Mouse (Mus musculus) hindbrain, embryonic 14.5 days (tissue): ENCODE data around the gene Tnfsf12. TPM values are rescaled to one million over a fixed set of nuclear protein-coding genes. Genes with fewer than 3 reads are reported as not detected.

Experiments
- ATAC-seq: fragments of 200-750 bp; cut with Nextera tagmentation; 2 replicates; pipeline ENCODE4 v1.8.0; 2017; ENCODE audit warnings: moderate number of reproducible peaks, mild to moderate bottlenecking, moderate TSS enrichment, moderate library complexity; ENCODE audit not compliant: low FRiP score
- DNase-seq: peaks from one replicate; pipeline ENCODE4 v3.0.0-alpha.2; 2015; ENCODE audit warnings: low spot score
- H3K27ac ChIP-seq: fragments of 300-500 bp; sonication (generic); 2 replicates; pipeline ENCODE4 v1.5.1; 2014; ENCODE audit warnings: mild to moderate bottlenecking, moderate library complexity
- H3K27me3 ChIP-seq: fragments of 300-500 bp; sonication (generic); 2 replicates; pipeline ENCODE4 v1.6.1; 2014; ENCODE audit warnings: mild to moderate bottlenecking, low read length, mixed read lengths; ENCODE audit not compliant: control insufficient read depth, insufficient read depth
- H3K36me3 ChIP-seq: fragments of 300-500 bp; sonication (generic); replicated peaks from 2 replicates; pipeline ENCODE4 v1.6.1; 2014; ENCODE audit not compliant: control insufficient read depth, insufficient read depth
- H3K4me1 ChIP-seq: fragments of 300-500 bp; sonication (generic); replicated peaks from 2 replicates; pipeline ENCODE4 v1.6.1; 2014; ENCODE audit warnings: antibody characterized with exemption, low read length, mixed read lengths; ENCODE audit not compliant: control insufficient read depth, insufficient read depth
- H3K4me2 ChIP-seq: fragments of 300-500 bp; sonication (generic); replicated peaks from 2 replicates; pipeline ENCODE4 v1.6.1; 2014; ENCODE audit warnings: mild to moderate bottlenecking, moderate library complexity
- H3K4me3 ChIP-seq: fragments of 300-500 bp; sonication (generic); replicated peaks from 2 replicates; pipeline ENCODE4 v1.5.1; 2014; ENCODE audit warnings: mild to moderate bottlenecking, low read length
- H3K9ac ChIP-seq: fragments of 300-500 bp; sonication (generic); 2 replicates; pipeline ENCODE4 v1.6.1; 2014
- H3K9me3 ChIP-seq: fragments of 300-500 bp; sonication (generic); 2 replicates; pipeline ENCODE4 v1.6.1; 2016; ENCODE audit warnings: low read length; ENCODE audit not compliant: control insufficient read depth
- WGBS: fragments of 180-500 bp; shearing (Covaris S2); extraction: QIAGEN DNeasy Blood & Tissue Kit; methylation state at CpG from one replicate; pipeline ENCODE4 v1.1.7; 2014; 5-methylcytosine and 5-hydroxymethylcytosine counted together
- polyA plus RNA-seq: library from polyadenylated mRNA; unstranded; fragments of >200 nt; fragmentation: Nextera tagmentation; extraction: Ambion mirVana; gene quantifications from 2 replicates; pipeline ENCODE4 v1.2.1, GENCODE M21; 2014

The Tnfsf12 gene
- polyA plus RNA-seq, 1 experiment from 2014 or later = 4.2 TPM

DNA sequence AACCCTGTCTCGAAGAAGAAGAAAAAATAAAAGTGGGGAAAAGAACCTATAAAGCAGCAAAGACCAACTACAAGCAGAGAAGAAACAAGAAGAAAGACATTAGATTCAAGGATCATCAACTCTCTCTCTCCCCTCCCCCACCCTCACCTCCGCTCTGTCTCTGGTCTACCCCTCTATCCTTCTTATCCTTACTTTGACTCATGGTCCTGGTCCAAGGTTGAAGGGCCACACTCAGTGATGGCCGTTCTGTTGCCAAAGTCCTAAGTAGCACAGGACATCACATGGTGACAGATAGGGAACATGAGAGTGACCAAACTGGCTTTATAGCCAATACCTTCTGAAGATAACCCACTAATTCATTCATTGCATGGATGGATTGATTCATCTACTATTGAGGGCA lies 1.7 kb upstream of the Tnfsf12 start:
- no peaks in the 10 kb centered on the region for H3K9me3 ChIP-seq
- H3K9ac ChIP-seq = no peak overlapping the region
- DNase-seq = no peak
- peaks cover 3% of the 10 kb centered on the region; the same call in 1 of the 2 replicates for H3K4me1 ChIP-seq
- WGBS = 93% methylated on average over 3 of the region's 3 CpGs
- no peaks in the 10 kb centered on the region for H3K27me3 ChIP-seq
- H3K27ac ChIP-seq = no peak overlapping the region
- ATAC-seq = no peak
- no peak overlapping the region for H3K4me3 ChIP-seq
- no peaks in the 10 kb centered on the region for H3K36me3 ChIP-seq
- no peak overlapping the region for H3K4me2 ChIP-seq

DNA sequence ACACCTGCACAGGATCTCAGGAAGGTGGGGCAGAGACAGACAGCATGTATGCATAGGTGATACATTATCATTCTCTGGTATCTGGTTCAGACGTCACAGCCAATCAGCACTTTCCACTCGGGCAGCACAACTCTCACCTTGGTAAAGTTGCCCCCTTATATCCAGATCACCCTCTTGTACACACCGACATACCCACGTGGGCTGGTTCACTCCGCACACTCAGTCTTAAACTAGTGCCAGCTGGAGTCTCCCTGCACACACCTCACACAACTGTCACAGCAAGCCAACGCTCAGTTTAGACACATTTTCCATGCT lies 646 bp downstream of the Tnfsf12 start:
- Histone ChIP-seq H3K9me3 (no peaks in the 10 kb centered on the region), H3K9ac (peak overlapping the region; percentile 74), H3K4me1 (peaks cover 3% of the 10 kb centered on the region; the same call in 1 of the 2 replicates), H3K27me3 (no peaks in the 10 kb centered on the region), H3K4me2 (peak overlapping the region; percentile 71), H3K4me3 (peak overlapping the region; percentile 33), H3K36me3 (no peaks in the 10 kb centered on the region), H3K27ac (no peak overlapping the region)
- DNase-seq (no peak), ATAC-seq (no peak)
- 23% methylated on average over 6 of the region's 6 CpGs for WGBS

DNA sequence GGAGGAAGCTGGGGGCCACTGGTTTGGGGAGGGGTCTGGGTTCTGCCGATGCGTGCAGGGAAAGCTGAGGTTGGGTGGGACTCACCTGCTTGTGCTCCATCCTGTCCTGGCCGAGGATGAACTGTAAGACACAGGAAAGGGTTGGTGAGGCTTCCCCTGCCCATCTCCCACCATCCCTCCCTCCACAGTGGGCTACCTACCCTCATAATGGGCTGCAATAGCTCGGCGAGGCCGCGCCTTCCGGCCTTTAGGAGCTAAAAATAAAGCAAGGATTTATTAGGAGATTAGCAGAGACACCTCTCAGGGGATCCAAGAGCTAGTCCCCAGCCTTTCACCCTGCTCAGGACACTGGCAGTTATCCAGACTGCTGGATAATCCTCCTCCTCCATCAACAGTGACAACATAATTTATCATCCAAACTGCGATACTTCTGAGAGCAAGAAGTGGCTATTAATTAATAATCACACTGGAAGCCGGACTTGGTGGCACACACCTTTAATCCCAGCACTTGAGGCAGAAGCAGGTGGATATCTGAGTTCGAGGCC lies 2.2 kb downstream of the Tnfsf12 start:
- no peaks in the 10 kb centered on the region for H3K9me3 ChIP-seq
- no peak overlapping the region for H3K4me2 ChIP-seq
- WGBS = 62% methylated on average over 11 of the region's 11 CpGs
- H3K36me3 ChIP-seq = no peaks in the 10 kb centered on the region
- H3K27ac ChIP-seq = no peak overlapping the region
- H3K4me1 ChIP-seq = peaks cover 3% of the 10 kb centered on the region; the same call in 1 of the 2 replicates
- ATAC-seq = no peak
- no peak for DNase-seq
- no peaks in the 10 kb centered on the region for H3K27me3 ChIP-seq
- H3K4me3 ChIP-seq = no peak overlapping the region
- H3K9ac ChIP-seq = no peak overlapping the region

- Histone ChIP-seq H3K27me3 (no peaks in the 10 kb centered on the region), H3K9ac (no peak overlapping the region), H3K4me2 (no peak overlapping the region), H3K27ac (no peak overlapping the region), H3K4me1 (peaks cover 3% of the 10 kb centered on the region; the same call in 1 of the 2 replicates), H3K4me3 (no peak overlapping the region), H3K36me3 (no peaks in the 10 kb centered on the region), H3K9me3 (no peaks in the 10 kb centered on the region)
- no peak for ATAC-seq
- 85% methylated on average over 6 of the region's 6 CpGs for WGBS
- DNase-seq = no peak
These were observed 2.8 kb downstream of the Tnfsf12 start for GRCm38 (mm10) chr11:69692863-69693262.

DNA sequence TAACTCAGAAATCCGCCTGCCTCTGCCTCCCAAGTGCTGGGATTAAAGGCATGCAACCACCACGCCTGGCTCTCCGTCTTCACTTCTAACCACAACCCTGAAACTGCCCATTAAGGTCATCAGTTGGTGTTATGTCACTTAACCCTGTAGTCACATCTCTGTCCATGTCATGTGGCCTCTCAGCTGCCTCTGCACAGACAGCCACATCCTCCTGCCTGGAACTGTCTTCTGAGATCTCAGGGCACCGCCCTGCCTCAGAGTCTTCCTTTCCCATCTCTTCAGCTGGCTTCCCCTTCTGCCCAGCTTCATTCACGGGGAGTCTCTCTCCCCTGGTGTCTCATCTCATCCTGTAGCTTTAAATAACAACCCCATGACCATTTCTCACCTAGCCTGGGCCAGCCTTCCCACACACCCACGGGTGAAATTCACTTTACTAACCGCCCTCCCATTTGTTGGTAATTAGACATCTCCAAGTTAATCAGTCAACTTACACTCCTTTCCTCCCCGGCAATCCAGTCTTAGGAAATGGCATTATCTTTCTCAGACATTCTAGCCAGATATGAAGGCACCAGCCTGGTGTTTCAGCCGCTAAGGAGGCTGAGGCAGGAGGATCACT lies 3.3 kb downstream of the Tnfsf12 start:
- Histone ChIP-seq H3K36me3 (no peaks in the 10 kb centered on the region), H3K4me3 (no peak overlapping the region), H3K9ac (no peak overlapping the region), H3K27ac (no peak overlapping the region), H3K9me3 (no peaks in the 10 kb centered on the region), H3K4me1 (peaks cover 3% of the 10 kb centered on the region; the same call in 1 of the 2 replicates), H3K27me3 (no peaks in the 10 kb centered on the region), H3K4me2 (no peak overlapping the region)
- DNase-seq = no peak
- ATAC-seq = no peak
- 81% methylated on average over 9 of the region's 9 CpGs for WGBS

DNA sequence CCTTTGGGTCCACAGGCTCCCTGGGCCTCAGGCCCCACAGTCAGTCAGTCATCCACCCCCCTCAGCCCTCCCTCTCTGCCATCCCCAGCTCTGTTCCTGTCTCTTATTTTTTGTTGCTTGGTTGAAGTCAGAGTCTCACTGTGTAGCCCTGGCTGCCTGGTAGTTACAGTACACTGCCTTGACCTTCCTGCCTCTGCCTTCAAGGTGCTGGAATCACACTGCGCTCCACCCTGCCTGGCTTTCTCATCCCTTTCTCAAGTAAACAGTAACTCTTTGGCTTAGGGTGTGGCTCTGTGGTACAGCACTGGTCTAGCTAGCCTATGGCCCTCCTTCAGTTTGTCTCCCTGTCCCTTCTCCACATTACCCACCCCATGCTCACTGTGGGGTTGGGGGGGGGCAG lies 5.8 kb downstream of the Tnfsf12 start:
- WGBS = 100% methylated on average over 1 of the region's 1 CpGs
- DNase-seq = no peak
- no peak overlapping the region for H3K4me3 ChIP-seq
- no peaks in the 10 kb centered on the region for H3K27me3 ChIP-seq
- H3K4me1 ChIP-seq = no peaks in the 10 kb centered on the region; the same call in 1 of the 2 replicates
- H3K9me3 ChIP-seq = no peaks in the 10 kb centered on the region
- no peak overlapping the region for H3K9ac ChIP-seq
- no peak overlapping the region for H3K4me2 ChIP-seq
- no peaks in the 10 kb centered on the region for H3K36me3 ChIP-seq
- ATAC-seq = no peak
- no peak overlapping the region for H3K27ac ChIP-seq

- Histone ChIP-seq H3K9ac (no peak overlapping the region), H3K36me3 (no peaks in the 10 kb centered on the region), H3K4me1 (peaks cover 12% of the 10 kb centered on the region), H3K27me3 (no peaks in the 10 kb centered on the region), H3K4me2 (no peak overlapping the region), H3K27ac (no peak overlapping the region), H3K9me3 (no peaks in the 10 kb centered on the region), H3K4me3 (no peak overlapping the region)
- 62% methylated on average over 5 of the region's 5 CpGs for WGBS
- DNase-seq = no peak
- ATAC-seq = no peak
These were observed 8.6 kb downstream of the Tnfsf12 start for GRCm38 (mm10) chr11:69687061-69687460.

DNA sequence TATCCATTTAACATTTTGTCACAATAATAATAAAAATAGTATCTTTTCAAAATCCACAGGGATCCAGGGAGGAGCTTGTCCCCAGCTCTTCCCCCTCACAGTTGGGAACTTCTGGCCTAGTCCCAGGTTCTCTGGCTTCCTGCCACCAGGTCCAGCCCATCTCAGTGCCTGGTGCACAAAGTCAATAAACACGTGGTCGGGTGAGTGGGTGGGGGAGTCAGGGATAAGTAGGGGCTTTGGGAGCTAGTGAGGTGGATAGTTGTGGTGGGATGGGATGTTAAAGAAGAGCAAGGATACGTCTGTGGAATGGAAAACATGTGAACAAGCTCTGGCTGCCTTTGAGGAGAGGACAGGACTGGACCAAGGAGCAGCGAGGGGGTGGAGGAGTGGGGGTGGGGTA lies 9.3 kb downstream of the Tnfsf12 start:
- DNase-seq = no peak
- H3K27me3 ChIP-seq = no peaks in the 10 kb centered on the region
- no peak for ATAC-seq
- H3K4me3 ChIP-seq = no peak overlapping the region
- H3K9ac ChIP-seq = peak overlapping the region; percentile 41; the same call in 1 of the 2 replicates
- no peak overlapping the region for H3K4me2 ChIP-seq
- 22% methylated on average over 4 of the region's 4 CpGs for WGBS
- H3K27ac ChIP-seq = peak overlapping the region; percentile 68; the same call in 1 of the 2 replicates
- no peaks in the 10 kb centered on the region for H3K36me3 ChIP-seq
- H3K4me1 ChIP-seq = peaks cover 12% of the 10 kb centered on the region
- H3K9me3 ChIP-seq = no peaks in the 10 kb centered on the region

GRCm38 (mm10) chr11:69685526-69686148 lies 10.0 kb downstream of the Tnfsf12 start, which contains the start of gene Tnfsf13:
Gene Tnfsf13, minus strand, starts transcription at chr11:69685784.
- Histone ChIP-seq H3K27ac (peak within 1 kb of the TSS; percentile 68; the same call in 1 of the 2 replicates), H3K27me3 (no peaks in the 10 kb centered on the region), H3K36me3 (no peaks in the 10 kb centered on the region), H3K9me3 (no peaks in the 10 kb centered on the region), H3K4me2 (no peak within 1 kb of the TSS; the same call in 1 of the 2 replicates), H3K9ac (peak within 1 kb of the TSS; percentile 41; the same call in 1 of the 2 replicates), H3K4me1 (peaks cover 17% of the 10 kb centered on the region), H3K4me3 (no peak within 1 kb of the TSS)
- WGBS = 47% methylated on average over 10 of the region's 10 CpGs
- no peak for DNase-seq
- no peak for ATAC-seq
